Mouse (Mus musculus) liver, embryonic 13.5 days (tissue): ENCODE results near the gene Zc3h15. TPM values are rescaled to one million over a fixed set of nuclear protein-coding genes. Genes with fewer than 3 reads are reported as not detected.
"Not testable (repeated sequence)": the region's sequence is repeated elsewhere in the genome, so short reads cannot be mapped to it uniquely, and the experiment has no call there.

Experiments used
- ATAC-seq: fragments of 200-750 bp; cut with Nextera tagmentation; 2 replicates; pipeline ENCODE4 v1.8.0; 2017; ENCODE audit warnings: low read depth, mild to moderate bottlenecking, moderate number of reproducible peaks, moderate library complexity
- DNase-seq: peaks from one replicate; pipeline ENCODE4 v3.0.0; 2022
- H3K27ac ChIP-seq: fragments of 300-500 bp; sonication (generic); 2 replicates; pipeline ENCODE4 v1.5.1; 2015; ENCODE audit warnings: moderate library complexity, mild to moderate bottlenecking, inconsistent platforms
- H3K27me3 ChIP-seq: fragments of 300-500 bp; sonication (generic); 2 replicates; pipeline ENCODE4 v1.6.1; 2015; ENCODE audit warnings: mild to moderate bottlenecking, inconsistent platforms
- H3K36me3 ChIP-seq: fragments of 300-500 bp; sonication (generic); 2 replicates; pipeline ENCODE4 v1.6.1; 2015; ENCODE audit warnings: mild to moderate bottlenecking, inconsistent platforms
- H3K4me1 ChIP-seq: fragments of 300-500 bp; sonication (generic); replicated peaks from 2 replicates; pipeline ENCODE4 v1.6.1; 2015; ENCODE audit warnings: inconsistent platforms
- H3K4me2 ChIP-seq: fragments of 300-500 bp; sonication (generic); 2 replicates; pipeline ENCODE4 v1.6.1; 2015; ENCODE audit warnings: inconsistent platforms, mild to moderate bottlenecking, moderate library complexity
- H3K4me3 ChIP-seq: fragments of 300-500 bp; sonication (generic); replicated peaks from 2 replicates; pipeline ENCODE4 v1.5.1; 2015; ENCODE audit warnings: mild to moderate bottlenecking, inconsistent platforms
- H3K9ac ChIP-seq: fragments of 300-500 bp; sonication (generic); 2 replicates; pipeline ENCODE4 v1.6.1; 2015; ENCODE audit warnings: mild to moderate bottlenecking, inconsistent platforms
- H3K9me3 ChIP-seq: fragments of 300-500 bp; sonication (generic); replicated peaks from 2 replicates; pipeline ENCODE4 v1.6.1; 2016; ENCODE audit warnings: inconsistent platforms
- WGBS: fragments of 180-500 bp; shearing (Covaris S2); methylation state at CpG from one replicate; pipeline ENCODE4 v1.1.7; 2015; ENCODE audit not compliant: insufficient replicate concordance; 5-methylcytosine and 5-hydroxymethylcytosine counted together
- polyA plus RNA-seq: library from polyadenylated mRNA; unstranded; fragments of >200 nt; fragmentation: Nextera tagmentation; extraction: Ambion mirVana; gene quantifications from 2 replicates; pipeline ENCODE4 v1.2.1, GENCODE M21; 2015

The Zc3h15 gene
- polyA plus RNA-seq, 1 experiment from 2014 or later = 87.8 TPM

DNA sequence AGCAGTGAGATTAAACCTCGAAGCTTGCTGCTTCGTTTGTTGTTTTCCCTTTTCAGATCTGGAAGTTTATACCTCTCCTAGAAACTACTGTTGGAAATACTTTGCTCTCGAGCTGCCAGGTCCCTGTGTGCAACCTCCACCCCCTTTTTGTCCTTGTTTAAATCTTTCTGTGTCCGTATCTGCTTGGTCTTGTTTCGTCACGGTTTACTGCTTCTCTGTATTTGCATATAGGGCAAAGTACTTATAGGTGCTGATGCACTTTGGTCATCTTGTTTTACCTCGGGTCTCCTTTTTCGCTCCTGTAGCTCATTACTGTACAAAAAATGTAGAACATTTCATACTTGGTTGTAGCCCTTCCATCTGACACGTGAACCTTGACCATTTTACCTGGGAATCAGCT lies 4.7 kb downstream of the Zc3h15 start:
- no peak overlapping the region for H3K9ac ChIP-seq
- no peaks in the 10 kb centered on the region for H3K36me3 ChIP-seq
- H3K4me3 ChIP-seq = no peak overlapping the region
- no peaks in the 10 kb centered on the region for H3K9me3 ChIP-seq
- H3K4me2 ChIP-seq = peak overlapping the region; percentile 23; the same call in 1 of the 2 replicates
- 74% methylated on average over 9 of the region's 9 CpGs for WGBS
- peak overlapping the region; percentile 16; the same call in 1 of the 2 replicates for H3K27ac ChIP-seq
- H3K4me1 ChIP-seq = peaks cover 49% of the 10 kb centered on the region
- no peak for ATAC-seq
- DNase-seq = no peak
- no peaks in the 10 kb centered on the region for H3K27me3 ChIP-seq

DNA sequence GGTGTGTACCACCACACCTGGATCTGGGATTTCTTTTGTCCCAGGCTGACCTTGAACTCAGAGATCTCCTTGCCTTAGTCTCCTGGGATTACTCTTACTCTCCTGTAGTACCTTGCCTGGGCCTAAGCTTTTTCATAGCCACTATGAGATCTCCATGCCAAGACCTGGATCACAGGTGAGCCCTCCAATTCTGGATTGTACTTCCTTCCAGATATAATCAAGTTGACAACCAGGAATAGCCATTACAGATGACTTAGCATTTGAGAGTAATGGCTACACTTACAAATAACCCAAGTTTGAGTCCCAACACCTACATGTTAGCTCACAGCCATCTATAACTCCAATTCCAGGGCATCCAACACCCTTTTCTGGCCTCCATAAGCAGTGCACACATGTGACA lies 8.4 kb downstream of the Zc3h15 start:
- no peak overlapping the region for H3K4me2 ChIP-seq
- H3K27ac ChIP-seq = no peak overlapping the region
- DNase-seq = no peak
- no peak for ATAC-seq
- H3K4me1 ChIP-seq = peaks cover 39% of the 10 kb centered on the region
- H3K36me3 ChIP-seq = peaks cover 11% of the 10 kb centered on the region; the same call in 1 of the 2 replicates
- no peak overlapping the region for H3K4me3 ChIP-seq
- H3K27me3 ChIP-seq = no peaks in the 10 kb centered on the region
- H3K9me3 ChIP-seq = no peaks in the 10 kb centered on the region
- no peak overlapping the region for H3K9ac ChIP-seq

- Histone ChIP-seq H3K27me3 (no peaks in the 10 kb centered on the region), H3K4me2 (no peak overlapping the region), H3K9me3 (no peaks in the 10 kb centered on the region), H3K4me3 (no peak overlapping the region), H3K9ac (no peak overlapping the region), H3K4me1 (peaks cover 9% of the 10 kb centered on the region), H3K27ac (no peak overlapping the region), H3K36me3 (peaks cover 57% of the 10 kb centered on the region)
- WGBS = 68% methylated on average over 3 of the region's 3 CpGs
- DNase-seq = no peak
- no peak for ATAC-seq
Measured at GRCm38 (mm10) chr2:83659279-83659678, 15.0 kb downstream of the Zc3h15 start.

DNA sequence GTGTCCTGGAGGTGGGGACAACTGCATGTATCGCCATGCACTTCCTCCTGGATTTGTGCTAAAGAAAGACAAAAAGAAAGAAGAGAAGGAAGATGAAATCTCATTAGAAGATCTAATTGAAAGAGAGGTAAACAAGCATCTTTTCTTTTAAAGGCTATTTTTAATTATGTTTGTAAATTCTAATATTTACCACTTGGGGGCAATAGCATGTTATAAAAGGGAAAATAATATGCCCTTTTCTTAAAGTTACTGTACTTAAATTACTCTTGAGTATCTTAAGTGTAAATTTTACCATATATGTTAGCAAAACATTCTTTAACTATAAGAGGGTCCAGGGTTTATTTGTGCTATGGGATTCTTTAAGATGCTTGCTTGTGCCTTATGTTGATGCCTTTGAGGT lies 15.9 kb downstream of the Zc3h15 start:
- Histone ChIP-seq H3K4me1 (peaks cover 8% of the 10 kb centered on the region), H3K36me3 (peaks cover 57% of the 10 kb centered on the region), H3K9me3 (no peaks in the 10 kb centered on the region), H3K27me3 (no peaks in the 10 kb centered on the region), H3K4me2 (no peak overlapping the region), H3K27ac (no peak overlapping the region), H3K9ac (no peak overlapping the region), H3K4me3 (no peak overlapping the region)
- no peak for ATAC-seq
- no peak for DNase-seq
- 75% methylated on average over 1 of the region's 1 CpGs for WGBS

DNA sequence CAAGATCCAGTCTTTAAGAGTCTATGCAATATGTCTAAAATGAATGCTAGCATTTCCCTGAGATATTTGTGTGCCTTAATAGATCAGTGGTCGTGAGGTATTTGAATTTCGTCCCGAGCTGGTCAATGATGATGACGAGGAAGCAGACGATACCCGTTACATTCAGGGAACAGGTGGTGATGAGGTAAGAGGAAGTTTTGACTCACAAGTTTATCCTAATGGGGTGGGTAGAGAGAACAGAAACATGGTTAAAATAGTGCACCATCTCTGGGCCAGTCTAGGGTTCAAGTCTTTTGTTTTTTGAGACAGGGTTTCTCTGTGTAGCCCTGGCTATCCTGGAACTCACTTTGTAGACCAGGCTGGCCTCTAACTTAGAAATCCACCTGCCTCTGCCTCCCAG lies 17.1 kb downstream of the Zc3h15 start:
- no peaks in the 10 kb centered on the region for H3K27me3 ChIP-seq
- H3K9me3 ChIP-seq = no peaks in the 10 kb centered on the region
- H3K4me3 ChIP-seq = no peak overlapping the region
- 91% methylated on average over 6 of the region's 6 CpGs for WGBS
- H3K9ac ChIP-seq = no peak overlapping the region
- peaks cover 52% of the 10 kb centered on the region for H3K36me3 ChIP-seq
- H3K27ac ChIP-seq = no peak overlapping the region
- DNase-seq = no peak
- no peak for ATAC-seq
- H3K4me1 ChIP-seq = no peaks in the 10 kb centered on the region
- H3K4me2 ChIP-seq = no peak overlapping the region

GRCm38 (mm10) chr2:83665051-83665450 lies 20.8 kb downstream of the Zc3h15 start:
- not testable (repeated sequence) for H3K27ac ChIP-seq

DNA sequence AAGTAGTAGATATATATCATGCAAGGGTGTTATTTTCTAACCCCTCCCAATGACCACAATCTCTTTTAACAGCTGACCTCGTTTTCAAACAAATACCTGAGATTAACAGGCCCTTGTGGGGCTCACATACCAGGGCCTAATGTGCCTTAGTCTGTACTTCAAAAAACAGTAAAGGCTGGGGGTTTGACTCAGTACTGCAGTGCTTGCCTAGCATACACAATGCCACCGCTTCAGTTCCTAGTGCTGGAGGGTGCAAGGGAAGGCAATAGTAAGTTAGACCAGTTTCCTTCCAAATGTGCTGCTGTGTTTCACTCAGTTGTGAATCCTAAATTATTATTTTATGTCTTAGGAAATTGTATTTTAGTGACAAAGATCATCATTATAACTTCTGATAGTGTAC lies 23.2 kb downstream of the Zc3h15 start:
- H3K9ac ChIP-seq = no peak overlapping the region

More at GRCm38 (mm10) chr2:83665051-83665450, 20.8 kb downstream of the Zc3h15 start:
- 89% methylated on average over 2 of the region's 2 CpGs for WGBS
- not testable (repeated sequence) for ATAC-seq, H3K27me3 ChIP-seq, H3K4me1 ChIP-seq, H3K9me3 ChIP-seq, DNase-seq, H3K9ac ChIP-seq, H3K4me3 ChIP-seq, H3K4me2 ChIP-seq
- peaks cover 39% of the 10 kb centered on the region for H3K36me3 ChIP-seq

DNA sequence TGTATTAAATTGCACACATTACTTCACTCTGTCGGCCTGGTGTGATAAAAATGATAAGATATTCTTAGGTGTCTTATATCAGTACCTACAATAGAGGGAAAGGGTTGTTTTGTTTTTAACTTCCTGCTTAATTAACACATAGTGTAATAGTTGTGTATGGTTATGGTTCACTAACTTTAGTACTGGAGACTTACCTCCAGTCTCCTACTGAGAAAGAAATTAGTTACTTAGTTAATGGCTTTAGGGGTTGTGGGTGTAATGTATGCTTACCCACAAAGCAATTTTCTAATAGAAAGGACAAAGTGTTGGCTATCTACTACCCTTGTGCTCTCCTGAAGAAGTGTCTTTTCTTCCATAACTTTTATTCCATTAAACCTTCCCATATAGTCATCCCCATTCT lies 23.8 kb downstream of the Zc3h15 start:
- Histone ChIP-seq H3K36me3 (peaks cover 22% of the 10 kb centered on the region), H3K9ac (no peak overlapping the region), H3K9me3 (no peaks in the 10 kb centered on the region), H3K4me3 (no peak overlapping the region), H3K27me3 (no peaks in the 10 kb centered on the region), H3K4me1 (no peaks in the 10 kb centered on the region), H3K4me2 (no peak overlapping the region), H3K27ac (no peak overlapping the region)
- DNase-seq = no peak
- WGBS = 72% methylated on average over 1 of the region's 1 CpGs
- ATAC-seq = no peak

More for the DNA sequence above, 23.2 kb downstream of the Zc3h15 start:
- DNase-seq = no peak
- Histone ChIP-seq H3K27ac (no peak overlapping the region), H3K4me2 (no peak overlapping the region), H3K9me3 (no peaks in the 10 kb centered on the region), H3K4me1 (no peaks in the 10 kb centered on the region), H3K36me3 (peaks cover 28% of the 10 kb centered on the region), H3K4me3 (no peak overlapping the region), H3K27me3 (no peaks in the 10 kb centered on the region)
- 79% methylated on average over 2 of the region's 2 CpGs for WGBS
- no peak for ATAC-seq

- WGBS = 80% methylated on average over 5 of the region's 5 CpGs
- H3K4me2 ChIP-seq = no peak overlapping the region
- H3K9me3 ChIP-seq = no peaks in the 10 kb centered on the region
- ATAC-seq (no peak), DNase-seq (no peak)
- no peak overlapping the region for H3K4me3 ChIP-seq
- no peaks in the 10 kb centered on the region for H3K27me3 ChIP-seq
- no peaks in the 10 kb centered on the region for H3K4me1 ChIP-seq
- peaks cover 18% of the 10 kb centered on the region for H3K36me3 ChIP-seq
- no peak overlapping the region for H3K27ac ChIP-seq
- no peak overlapping the region for H3K9ac ChIP-seq
Measured at GRCm38 (mm10) chr2:83669988-83670387, 25.8 kb downstream of the Zc3h15 start.

GRCm38 (mm10) chr2:83671843-83672242 lies 27.6 kb downstream of the Zc3h15 start:
- H3K9ac ChIP-seq = no peak overlapping the region
- H3K4me3 ChIP-seq = no peak overlapping the region
- H3K27me3 ChIP-seq = no peaks in the 10 kb centered on the region
- DNase-seq = no peak
- no peaks in the 10 kb centered on the region for H3K4me1 ChIP-seq
- WGBS = 88% methylated on average over 2 of the region's 2 CpGs
- no peak overlapping the region for H3K4me2 ChIP-seq
- peaks cover 18% of the 10 kb centered on the region for H3K36me3 ChIP-seq
- no peaks in the 10 kb centered on the region for H3K9me3 ChIP-seq
- ATAC-seq = no peak
- H3K27ac ChIP-seq = no peak overlapping the region

DNA sequence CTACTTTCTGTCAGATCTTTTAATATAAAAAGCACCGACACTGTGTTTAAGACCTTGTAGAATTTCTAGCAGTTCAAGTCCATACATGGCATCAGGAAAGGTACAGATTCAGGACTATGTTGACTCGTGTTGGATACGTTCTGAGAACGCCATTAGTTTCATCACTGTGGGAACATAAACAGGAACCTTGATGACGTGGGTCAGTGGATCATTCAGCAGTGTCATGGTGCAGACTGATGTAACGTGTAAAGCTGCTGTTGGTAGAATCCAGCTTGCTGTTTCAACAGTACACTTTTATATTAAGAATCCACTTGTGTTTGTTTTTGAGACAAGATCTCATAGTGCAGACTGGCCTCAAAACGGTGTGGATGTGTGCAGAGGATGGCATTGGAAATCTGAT lies 28.8 kb downstream of the Zc3h15 start:
- Histone ChIP-seq H3K4me1 (no peaks in the 10 kb centered on the region), H3K9ac (no peak overlapping the region), H3K36me3 (peaks cover 15% of the 10 kb centered on the region), H3K9me3 (no peaks in the 10 kb centered on the region), H3K4me2 (no peak overlapping the region), H3K27ac (no peak overlapping the region), H3K27me3 (no peaks in the 10 kb centered on the region), H3K4me3 (no peak overlapping the region)
- 60% methylated on average over 7 of the region's 7 CpGs for WGBS
- ATAC-seq = no peak
- DNase-seq = no peak

GRCm38 (mm10) chr2:83673843-83674242 lies 29.6 kb downstream of the Zc3h15 start:
- Histone ChIP-seq H3K4me1 (no peaks in the 10 kb centered on the region), H3K4me3 (no peak overlapping the region), H3K27ac (no peak overlapping the region), H3K4me2 (no peak overlapping the region), H3K27me3 (no peaks in the 10 kb centered on the region), H3K36me3 (peaks cover 12% of the 10 kb centered on the region), H3K9me3 (no peaks in the 10 kb centered on the region), H3K9ac (no peak overlapping the region)
- ATAC-seq = no peak
- WGBS = 80% methylated on average over 2 of the region's 2 CpGs
- no peak for DNase-seq
